Mouse (Mus musculus): ENCODE measurements at regions not wholly inside any gene's neighbourhood (a gene's known extent, or its start where the extent isn't known, plus 50 kb on each side); places are given as distances from the start of the nearest gene placed in this dataset.

GRCm38 (mm10) chr5:119464553-119464952, 205.9 kb upstream of the Tbx3 start:
- TF ChIP-seq CTCF (conservative IDR thresholded peaks at IDR 0.05; ENCODE audit: low read length) (no peak), NANOG (IDR thresholded peaks at IDR 0.05; ENCODE audit: borderline replicate concordance, low read length) (no peak), POU5F1 (IDR thresholded peaks at IDR 0.05; ENCODE audit: borderline replicate concordance, low read length) (no peak)
